Mouse (Mus musculus) adrenal gland, postnatal 25 days (tissue): Measurements from ENCODE around the gene St3gal3. TPM values are rescaled to one million over a fixed set of nuclear protein-coding genes. Genes with fewer than 3 reads are reported as not detected.

Source experiments
- DNase-seq: peaks from one replicate; pipeline ENCODE4 v3.0.0; 2021; ENCODE audit warnings: mixed read lengths
- total RNA-seq: library from RNA; stranded (reverse); gene quantifications from 2 replicates; pipeline ENCODE4 v1.2.3, GENCODE M21; 2021

The St3gal3 gene
- total RNA-seq, 1 experiment from 2014 or later: 33.0 TPM

DNA sequence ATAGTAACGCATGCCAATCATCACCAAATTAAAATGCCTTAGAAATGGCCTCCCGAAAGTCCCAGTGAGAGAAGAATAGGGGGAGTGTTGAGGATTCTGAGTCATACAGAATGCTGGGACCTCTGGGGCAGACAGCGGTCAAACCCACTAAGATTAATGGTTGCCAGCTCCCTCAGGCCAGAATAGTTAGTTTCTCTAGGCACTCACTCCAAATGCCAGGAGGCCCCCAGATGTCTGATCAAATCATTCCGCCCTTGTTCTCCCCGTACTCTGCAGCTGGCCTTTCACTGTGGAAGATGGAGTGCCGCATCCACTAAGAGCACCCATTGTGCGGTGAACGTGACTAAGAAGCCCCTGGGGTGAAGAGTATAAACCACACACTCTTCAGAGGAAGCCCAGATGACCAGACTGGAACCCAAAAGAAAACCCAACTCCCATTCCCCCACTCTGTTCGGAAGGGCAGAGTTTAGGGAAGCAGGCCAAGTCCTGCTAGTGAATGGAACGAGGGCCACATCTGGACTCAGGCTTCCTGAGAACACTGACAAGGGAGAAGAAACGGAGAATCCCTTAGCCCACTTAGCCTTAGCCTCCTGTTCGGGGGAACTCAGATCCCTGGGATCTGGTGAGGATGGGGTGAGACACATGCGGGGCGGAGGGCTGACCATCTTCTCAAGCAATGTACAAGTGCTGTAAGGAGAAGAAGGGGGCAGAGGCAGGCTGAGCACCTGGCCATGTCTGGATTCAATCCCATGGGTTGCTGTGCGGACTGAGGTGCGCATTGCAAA is 117.5 kb downstream of the St3gal3 start:
- DNase-seq: no peak

DNA sequence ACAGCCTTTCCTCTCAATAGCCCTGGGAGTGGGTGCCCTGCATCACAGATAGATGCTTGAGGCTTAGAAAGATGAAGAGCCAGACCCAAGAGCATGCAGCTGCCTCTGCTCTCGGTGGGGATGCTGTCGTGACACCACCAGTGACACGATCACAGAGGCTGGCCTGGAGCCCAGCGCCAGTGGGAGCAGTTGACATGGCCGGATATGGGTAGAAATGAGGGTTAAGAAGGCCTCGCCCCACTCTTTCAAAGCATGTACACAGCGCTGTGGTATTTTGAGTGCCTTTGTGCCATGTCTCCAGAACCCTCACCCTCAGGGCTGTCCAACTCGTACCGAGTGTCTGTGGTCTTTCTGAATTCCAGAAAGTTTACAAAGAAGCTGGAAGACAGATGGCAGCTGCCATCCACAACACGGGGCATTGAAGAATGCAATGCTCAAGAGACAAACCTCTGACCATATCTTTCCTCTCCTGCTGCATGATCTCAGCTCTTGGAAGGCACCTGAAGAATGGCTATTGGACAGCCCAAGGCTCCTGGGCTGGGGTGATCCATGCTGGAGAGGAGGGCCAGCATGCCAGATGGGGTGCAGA is 118.3 kb downstream of the St3gal3 start:
- no peak for DNase-seq

DNA sequence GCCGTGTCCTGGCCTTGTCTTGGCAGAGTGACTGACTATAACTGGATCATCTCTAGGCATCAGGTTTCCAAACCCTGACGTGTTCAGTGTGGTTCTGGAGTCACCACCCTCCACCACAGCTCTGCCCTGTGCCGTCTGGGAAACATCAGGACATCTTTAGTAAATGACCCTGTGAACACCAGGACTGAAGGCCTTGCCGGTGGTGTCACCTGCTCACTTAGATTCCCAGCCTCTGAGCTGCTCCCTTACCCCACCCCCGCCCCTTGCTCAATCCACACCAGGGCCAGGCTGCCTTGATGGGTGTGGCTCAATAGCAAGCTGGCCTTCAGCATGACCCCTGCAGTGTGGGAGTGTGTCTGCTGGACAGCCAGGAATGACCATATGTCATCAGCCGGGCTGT is 119.1 kb downstream of the St3gal3 start:
- DNase-seq: no peak

DNA sequence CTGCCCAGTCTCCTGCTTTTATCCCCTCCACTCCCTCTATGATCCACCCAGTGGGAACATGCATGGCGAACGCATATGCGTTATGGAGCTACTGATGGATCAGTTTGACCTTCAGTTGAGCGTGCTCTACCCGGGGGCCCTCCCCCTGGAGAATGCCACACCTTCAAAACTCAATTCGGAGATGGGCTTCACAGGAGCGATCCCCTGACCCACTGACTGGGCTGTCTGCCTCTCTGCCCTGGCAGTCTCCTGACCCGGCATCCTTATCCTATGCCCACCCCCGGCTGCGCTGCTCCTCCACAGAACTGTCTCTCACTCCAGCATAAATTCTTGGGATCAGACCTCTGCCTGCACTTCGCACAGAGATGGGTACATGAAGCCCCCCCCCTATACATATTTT is 119.6 kb downstream of the St3gal3 start:
- DNase-seq: no peak

DNA sequence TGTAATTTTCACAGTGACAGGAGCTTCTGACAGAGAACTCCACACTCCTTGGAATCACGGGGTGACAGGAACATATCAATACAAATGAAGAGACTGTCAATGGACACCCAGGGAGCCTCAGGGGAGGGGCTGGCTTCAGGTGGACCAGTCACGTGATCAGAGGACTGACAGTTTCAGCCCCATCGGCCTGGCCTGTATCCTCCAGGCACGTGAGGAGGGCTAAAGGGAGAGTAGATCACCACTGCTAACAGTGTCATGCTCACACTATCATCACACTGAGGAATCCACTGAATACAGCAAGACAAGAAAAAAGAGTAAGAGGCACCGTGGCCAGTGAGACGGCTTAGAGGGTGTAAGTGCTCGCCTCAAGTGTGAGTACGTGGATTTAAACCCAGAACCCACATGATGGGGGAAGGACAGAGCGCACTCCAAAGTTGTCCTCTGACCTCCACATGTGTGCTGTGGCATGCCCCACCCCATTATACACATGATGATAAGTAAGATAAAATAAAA is 124.0 kb downstream of the St3gal3 start:
- no peak for DNase-seq

DNA sequence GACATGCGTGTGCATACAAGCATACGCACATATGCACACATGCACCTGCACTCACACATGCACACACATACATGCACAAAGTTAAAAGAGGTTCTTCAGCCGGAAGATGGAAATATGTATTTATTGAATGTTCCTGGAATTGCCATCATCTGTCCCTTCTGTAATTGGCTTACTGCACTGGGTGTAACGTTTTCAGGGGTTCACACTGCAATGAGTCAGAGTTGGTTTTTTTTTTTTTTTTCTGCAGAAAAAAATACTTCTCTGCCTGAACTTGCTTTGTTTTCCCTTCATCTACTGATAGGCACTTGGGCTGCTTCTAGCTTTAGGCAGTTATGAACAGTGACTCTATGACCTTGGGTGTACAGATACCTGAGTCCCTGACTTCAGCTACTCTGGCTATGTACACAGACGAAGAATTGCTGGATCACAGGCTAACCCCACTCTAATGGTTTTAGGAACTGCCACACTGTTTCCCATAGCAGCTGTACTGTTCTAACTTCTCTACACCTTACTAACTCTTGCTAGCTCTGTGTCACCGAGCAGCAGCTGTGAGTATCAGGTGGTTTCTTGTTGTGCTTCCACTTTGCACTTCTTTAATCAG is 126.2 kb downstream of the St3gal3 start:
- DNase-seq: no peak

DNA sequence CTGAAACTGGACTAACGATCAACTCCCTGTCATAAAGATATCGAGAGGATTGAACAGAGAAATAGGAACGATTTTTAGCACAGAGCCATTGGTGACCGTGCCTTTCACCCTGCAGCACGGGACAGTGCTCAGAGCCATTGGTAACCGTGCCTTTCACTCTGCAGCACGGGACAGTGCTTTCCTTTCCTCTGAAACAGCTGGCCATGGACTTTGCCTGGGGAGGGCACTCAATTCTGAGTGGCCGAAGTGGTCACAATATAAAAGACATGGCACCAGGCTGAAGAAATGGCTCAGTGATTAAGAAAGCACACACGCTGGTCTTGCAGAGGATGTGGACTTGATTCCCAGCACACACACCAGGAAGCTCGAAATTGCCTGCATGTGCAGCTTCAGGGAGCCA is 133.4 kb downstream of the St3gal3 start:
- DNase-seq: no peak

DNA sequence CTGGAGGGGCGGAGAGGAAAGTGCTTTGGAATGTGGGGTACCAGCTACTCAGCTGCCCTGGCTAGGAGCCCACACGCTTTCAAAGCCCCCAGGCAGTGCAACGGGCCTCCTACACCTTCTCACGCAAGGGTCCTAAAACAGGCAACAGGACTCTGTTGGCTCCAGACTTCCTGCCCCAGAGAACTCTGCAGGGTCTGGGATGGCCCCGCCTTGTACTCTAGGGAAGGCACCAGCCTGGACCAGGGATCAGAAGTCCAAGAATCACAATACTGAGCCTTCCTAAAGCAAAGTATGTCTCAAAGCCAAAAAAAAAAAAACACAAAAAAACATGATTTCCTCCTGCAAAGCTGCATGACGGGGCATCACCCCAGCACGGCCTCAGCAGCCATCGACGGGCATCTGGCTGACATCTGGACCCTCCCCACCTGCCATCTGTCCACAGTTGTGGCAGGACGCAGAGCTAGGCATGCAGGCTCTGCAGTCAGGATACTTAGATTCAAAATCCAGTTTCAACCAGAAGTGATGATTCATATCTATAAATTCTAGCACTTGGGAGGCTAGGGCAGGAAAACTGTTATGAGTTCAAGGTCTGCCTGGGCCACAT is 134.0 kb downstream of the St3gal3 start:
- DNase-seq: no peak

DNA sequence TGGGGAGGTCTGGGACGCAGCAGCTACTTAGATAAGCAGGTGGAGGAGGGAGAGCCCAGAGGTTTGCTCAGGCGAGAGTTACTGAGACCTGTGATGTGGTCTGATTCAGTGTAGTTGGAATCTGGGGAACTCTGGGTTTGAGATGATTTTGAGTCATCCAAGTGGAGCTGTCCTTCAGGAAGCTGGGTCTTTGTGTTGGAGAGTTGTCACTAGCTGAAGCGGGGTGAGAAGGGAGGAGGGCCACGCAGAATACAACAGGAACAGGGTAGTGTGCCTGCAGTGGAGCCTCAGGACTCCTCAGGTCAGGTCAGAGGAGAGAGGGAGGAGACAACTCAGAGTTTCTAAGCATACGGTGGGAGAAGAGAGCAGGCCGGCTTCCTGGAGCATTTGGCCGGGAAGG is 134.8 kb downstream of the St3gal3 start:
- no peak for DNase-seq

DNA sequence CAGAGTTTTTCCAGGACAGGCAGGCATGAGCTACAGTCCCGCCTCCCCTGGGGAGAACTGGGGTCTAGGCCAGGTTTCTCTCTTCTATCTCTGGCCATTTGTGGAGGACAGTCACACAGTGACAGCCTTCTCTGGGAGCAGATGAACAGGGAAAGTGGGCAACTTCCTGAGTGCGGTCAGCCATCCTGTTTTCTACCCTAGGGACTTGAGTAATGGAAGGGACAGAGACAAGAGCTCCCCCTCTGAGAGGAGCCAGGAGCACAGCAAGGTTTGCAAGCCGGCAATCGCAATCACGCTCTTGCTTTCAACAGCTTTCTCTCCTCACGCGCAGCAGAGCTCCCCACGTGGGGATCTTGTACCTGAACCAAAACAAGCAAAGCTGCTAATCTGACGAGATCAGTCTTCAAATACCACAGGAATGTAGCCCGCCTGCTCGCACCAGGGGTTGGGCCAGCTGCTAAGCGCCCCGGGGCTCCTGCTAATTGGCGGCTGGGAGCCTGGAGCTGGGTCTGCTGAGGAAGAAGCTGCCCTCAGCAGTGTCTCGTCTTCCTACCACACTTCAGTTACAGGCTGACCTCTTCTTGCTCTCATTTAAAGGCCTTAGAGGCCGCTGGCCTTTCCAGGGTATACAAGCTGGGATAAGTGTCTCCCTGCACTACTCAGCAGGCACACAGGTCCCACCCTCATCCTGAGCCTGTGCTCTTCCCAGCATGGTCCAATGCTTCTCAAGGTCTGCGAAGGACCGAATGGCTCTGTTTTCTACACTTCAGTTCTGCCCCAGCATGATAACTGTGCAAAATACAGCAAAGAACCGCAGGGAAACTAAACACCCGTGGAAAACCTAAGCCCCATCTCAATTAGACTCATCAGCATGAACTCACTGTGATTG is 137.1 kb downstream of the St3gal3 start:
- DNase-seq: no peak

DNA sequence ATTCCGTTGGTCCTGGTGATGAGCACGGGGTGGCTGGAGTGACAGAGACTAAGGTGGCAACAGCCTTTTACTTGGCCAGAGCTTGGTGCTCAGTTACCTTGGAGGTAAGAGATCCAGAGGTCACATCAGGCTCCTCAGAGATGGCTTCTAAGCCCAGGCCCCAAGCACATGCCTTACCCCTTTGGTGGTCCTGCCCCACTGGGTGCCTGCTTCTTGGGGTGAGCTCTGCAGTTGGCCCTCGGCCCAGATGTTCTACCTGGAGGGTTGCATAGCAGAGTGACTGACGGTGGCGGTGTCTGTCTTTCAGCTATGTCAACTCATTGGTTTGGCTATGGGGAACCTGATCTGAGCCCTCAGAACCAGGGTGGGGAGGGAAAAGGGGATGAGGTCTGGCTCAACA is 138.0 kb downstream of the St3gal3 start:
- DNase-seq: no peak

DNA sequence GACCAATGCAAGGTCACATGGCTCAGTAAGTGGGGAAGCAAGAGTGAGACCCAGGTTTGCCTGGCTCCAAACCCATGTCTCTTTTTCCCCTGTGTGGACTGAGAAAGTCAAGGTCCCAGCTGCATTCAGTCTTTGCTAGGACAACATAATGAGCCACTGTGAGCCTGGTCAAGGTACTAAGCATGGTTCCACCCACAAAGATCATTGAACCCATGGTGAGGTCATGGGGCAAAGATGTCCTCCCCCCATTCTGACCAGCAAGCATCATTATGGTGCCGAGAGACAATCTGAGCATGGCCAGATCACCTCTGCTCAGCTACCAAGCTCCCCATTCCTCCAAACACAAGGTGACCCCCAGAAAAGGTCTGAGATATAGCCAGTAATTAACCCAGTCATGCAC is 139.3 kb downstream of the St3gal3 start:
- no peak for DNase-seq

DNA sequence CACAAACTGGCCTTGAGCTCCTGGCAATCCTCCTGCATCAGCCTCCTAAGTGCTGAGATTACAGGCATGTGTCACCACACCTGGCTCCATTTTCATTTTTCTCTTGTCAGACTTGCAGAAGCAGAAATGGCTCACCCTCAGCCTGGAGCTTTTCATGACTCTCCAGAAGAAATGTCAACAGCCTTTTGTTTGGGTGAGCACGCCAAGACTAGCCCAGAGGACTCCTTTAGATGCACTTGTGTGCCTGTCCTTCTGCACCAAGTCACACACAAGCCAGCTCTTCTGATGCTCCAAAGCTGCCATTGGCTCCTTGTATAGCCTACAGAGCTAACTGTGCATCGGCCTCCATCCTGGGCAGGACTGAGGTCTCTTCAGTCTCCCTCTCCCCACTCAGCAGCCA is 141.3 kb downstream of the St3gal3 start:
- no peak for DNase-seq

DNA sequence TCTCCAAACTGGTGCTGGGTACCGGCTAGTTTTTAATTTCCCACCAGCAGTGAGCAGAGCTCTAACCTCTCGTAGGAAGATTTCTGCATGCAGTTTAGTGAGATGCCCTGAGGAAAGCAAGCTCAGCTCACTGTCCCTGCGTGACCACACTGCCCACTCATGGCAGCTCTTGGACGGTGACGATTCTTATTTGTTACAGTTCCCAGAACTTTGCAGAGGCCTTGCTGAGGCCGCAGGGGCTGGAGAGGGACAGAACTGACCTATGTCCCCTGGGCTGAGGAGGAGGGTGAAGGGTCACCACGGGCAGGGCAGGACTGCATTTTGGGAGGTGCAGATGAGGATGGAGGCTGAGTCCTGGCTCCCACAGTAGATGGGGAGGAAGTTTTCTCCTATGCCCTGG is 141.8 kb downstream of the St3gal3 start:
- DNase-seq: no peak

DNA sequence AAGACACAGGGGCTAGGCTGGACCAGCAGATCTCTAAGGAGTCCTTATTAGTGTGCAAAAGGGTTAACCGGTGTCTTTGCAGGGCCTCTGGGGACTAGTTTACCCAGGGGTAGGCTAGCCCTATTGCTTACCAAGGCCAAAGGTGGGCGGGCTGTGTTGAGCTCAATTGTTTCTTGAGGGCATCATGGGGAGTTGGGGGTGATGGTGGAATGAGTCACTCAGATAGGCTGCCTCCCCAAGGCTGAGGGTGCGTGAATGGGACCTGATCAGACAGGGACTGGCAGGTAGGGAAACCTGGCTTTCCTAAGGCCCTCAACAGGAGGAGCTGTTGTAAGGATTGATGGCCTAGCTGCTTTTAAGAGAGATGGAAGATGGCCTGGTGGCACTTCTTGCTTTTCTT is 142.7 kb downstream of the St3gal3 start:
- DNase-seq: no peak

DNA sequence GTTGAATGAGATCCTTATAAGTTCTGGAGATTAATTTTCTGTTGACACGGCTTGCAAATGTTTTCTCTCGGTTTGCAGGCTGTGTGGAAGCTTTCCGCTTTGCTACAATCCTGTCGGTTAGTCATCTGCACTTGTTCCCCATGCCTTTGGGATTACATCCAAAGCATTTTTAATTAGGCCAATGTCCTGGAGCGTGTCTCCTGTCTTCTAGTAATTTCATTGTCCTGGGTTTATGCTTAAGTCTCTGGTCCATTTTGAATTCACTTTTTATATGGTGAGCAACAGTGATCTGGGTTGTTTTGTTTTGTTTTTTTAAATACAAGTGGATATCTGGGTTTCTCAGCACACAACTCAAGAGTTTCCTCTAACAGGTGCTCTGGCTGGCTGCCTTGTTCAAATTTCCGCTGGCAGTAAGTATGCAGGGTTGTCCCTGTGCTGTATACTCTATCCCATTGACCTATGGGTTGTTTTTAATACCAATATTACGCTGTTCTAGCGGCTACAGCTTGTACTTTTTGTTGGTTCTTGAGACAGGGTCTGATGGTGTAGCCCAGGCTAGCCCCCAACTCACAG is 143.6 kb downstream of the St3gal3 start:
- no peak for DNase-seq

DNA sequence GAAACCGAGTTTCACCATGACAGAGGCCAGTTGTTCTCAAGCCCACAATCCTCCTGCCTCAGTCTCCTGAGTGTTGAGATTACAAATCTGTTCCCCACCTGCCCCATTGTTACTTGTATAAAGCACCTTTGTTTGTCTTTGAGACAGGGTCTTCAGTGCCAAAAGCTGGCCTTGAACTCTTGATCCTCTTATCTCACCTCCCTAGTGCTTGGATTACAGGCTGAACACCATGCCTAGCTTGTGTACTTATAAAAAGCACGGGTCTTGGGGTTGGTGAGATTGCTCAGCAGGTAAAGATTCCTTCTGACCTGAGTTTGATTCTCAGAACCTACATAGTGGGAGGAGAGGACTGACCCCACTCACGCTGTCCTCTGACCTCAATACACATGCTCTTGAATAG is 144.1 kb downstream of the St3gal3 start:
- no peak for DNase-seq

DNA sequence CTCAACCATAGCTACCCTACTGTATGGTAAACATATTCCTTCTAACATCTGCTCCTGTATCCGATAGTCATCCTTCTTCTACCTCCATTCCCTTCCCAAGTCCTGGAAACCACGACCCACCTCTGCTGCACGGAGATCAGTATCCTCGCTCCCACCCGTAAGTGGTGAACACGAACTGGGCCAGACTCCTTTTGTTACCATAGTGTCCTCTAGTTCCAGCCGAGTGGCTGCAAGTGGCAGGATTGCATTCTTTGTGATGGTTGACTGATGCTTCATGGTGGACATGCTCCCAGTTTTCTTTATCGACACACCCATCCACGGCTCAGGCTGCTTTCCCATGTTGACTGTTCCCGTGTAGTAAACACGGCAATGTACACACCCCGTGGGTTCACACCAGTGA is 144.9 kb downstream of the St3gal3 start:
- no peak for DNase-seq

DNA sequence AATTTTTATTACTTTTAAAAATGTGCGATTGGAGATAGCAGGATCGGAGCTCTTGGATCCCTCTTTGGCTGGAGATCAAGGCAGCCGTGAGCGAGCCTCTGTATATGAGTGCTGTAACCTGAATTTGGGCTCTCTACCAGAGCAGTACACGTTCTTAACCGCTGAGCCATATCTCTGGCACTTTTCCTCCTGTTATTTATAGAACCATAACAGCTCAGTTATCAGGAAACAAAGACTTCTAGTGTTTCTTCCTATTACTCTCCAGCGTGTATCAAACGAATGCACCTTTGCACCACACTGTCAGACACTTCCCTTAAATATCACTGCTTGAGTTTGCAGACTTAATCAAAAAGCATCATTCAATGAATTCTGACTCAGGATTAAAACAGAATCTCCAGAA is 147.9 kb downstream of the St3gal3 start:
- no peak for DNase-seq

DNA sequence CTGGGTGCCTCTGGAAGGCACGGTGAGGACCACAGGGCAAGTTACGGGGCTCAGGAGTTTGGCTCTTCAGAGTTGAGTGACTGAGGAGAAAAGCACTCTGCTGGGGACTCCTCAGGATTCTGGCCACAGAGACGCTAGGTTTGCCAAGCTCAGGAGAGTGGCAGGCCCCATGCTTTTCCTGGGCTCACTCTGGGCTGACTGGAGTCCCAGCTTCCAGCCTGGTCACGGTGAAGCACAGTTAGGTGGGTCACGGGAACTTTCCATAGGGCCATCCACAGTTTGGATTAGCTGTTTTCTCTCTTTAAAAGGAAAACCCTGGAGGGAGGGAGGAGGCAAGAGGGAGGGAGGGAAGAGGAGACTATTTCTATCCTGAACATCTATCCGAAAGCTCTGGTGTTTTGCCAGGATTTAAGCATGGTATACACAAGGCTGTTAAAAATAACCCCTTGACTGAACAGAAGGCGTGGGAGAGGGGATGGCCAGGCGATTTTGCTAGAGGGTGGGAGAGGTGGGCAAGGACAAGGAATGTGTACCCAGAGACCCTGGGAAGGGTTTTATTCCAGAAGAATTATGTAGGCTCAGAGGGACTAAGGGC is 149.6 kb downstream of the St3gal3 start:
- DNase-seq: no peak

DNA sequence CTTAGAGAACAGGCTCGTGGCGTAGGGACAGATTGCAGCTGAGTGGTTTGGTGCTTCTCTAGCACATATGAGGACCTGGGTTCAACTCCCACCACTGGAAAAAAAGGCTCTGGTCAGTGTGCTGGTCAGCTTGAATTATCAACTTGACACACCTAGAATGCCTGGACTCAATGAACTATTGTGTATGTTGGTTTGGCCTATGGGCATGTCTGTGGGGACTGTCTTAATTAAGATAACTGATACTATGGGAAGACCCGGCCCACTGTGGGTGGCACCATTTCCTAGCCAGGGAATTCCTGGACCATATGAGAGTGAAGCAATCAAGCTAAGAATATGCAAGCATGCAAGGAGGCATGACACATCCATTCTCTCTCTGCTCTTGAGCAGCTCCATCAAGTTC is 150.5 kb downstream of the St3gal3 start:
- DNase-seq: no peak
